Mouse (Mus musculus) embryo, embryonic 11 days (tissue): ENCODE measurements around the gene Acvr2a.

ENCODE experiments used
- DNase-seq: peaks from one replicate; pipeline ENCODE4 v3.0.0-alpha.2; 2015

Gene Acvr2a

GRCm38 (mm10) chr2:48885945-48886344, 72.0 kb downstream of the Acvr2a start:
- DNase-seq: peak; percentile 86

DNA sequence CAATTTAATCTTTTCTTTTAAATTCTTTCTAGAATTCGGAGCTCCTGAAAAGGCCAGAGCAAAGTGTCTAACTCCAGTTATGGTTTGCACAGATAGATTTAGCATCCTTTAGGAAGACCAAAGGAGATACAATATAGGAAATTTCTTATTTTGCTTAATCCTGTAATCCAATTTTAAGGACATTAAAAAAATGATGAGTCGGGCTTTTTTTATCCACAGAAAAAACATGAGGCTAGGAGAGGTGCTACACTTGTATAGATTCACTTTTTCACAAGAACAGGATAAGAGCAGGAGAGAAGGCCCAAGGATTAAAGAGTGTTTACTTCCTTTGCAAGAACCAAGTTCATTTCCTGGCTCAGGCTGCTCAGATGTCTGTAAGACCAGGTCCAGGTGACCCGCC, 81.3 kb downstream of the Acvr2a start:
- DNase-seq: no peak

GRCm38 (mm10) chr2:48908866-48909265, 95.0 kb downstream of the Acvr2a start:
- DNase-seq: peak; percentile 23

DNA sequence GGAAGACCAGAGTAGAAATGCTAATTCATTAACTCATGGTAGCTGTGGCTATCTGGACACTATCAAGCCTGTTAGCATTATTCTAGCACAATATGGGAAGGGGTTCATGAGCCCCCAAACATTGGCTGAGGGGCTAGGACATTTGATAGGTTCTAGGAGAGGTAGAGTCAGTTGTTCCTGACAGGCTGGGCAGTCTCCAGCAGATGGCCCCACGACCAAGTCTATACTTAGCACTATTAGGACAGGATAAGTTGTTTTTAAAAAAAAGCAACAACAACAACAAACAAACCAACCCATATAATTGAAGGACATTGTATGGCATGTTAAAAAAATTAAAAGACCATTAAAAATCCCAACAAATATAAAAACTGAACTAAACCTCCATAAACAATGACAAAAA, 100.3 kb downstream of the Acvr2a start:
- DNase-seq: no peak

DNA sequence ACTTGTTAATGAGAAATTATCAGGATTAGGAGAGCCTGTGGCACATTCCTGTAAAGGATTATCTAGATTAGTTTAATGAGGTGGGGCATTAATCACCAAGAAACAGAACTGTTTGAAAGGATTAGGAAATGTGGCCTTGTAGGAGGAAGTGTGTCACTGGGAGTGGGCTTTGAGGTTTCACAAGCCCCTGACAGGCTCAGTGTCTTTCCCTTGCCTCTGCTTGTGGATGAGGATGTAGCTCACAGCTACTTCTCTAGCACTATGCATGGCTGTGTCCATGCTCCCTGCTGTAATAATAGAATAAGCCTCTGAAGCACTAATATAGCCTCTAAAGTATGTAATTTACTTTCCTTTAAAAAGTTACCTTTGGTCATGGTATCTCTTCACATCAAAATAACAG, 101.9 kb downstream of the Acvr2a start:
- no peak for DNase-seq

DNA sequence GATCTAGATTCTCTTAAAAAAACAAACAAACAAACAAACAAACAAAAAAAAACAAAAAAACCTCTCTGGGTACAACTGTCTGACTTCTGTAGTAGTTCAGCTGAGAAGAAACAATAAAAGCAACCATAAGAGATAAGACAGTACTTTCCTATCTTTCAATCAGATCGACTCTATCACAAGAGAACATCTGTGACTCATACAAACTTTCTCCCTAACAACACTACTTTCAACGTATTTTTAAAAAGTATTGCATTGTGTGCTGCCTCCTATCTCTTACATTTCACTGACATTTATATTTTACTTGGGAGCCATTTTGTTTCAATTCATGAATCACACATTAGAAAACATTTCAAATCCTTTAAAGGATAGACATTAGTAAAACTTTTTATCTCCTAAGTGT, 121.1 kb downstream of the Acvr2a start:
- DNase-seq: no peak

- DNase-seq: peak; percentile 13
Observed at GRCm38 (mm10) chr2:48947761-48948160, 133.9 kb downstream of the Acvr2a start.

DNA sequence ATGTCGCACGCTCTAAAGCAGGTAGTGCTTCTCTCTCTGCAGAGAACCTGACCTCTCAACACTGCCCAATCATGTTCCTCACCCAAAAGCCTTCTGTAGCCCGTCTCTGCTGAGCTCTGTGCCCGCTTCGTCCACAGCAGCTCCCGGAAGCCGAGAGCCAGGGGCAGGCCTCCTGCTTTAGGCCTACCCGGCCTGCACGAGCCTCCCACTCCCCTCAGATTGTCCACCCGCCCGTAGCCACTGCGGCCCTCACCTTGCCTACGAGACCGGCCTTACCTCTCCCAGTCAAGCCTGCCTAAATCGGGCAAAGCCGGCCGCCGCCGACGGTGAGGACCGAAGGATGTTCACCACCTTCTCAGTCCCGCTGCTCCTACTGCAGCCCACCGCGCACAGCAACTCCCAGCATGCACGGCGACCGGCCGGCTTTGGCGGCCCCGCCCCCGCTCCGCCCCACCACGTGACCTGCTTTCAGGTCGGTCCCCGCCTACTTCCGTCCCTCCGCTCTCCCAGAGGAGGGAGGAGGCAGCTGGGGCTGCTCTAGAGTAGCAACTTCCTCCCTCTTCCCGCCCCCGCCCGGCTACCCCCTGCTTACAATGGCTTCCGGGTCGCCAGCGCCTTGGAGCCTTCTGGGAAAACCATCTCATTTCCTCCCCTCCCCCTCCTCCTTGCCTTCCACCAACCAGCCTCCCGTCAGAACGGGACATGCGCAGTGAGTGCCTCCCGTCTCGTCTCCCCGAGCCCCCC, 135.1 kb downstream of the Acvr2a start, which contains the start of gene Mbd5:
Mbd5 (plus strand) TSS at position 668 of the 744 bp plus-strand sequence.
- DNase-seq: peak; percentile 98

DNA sequence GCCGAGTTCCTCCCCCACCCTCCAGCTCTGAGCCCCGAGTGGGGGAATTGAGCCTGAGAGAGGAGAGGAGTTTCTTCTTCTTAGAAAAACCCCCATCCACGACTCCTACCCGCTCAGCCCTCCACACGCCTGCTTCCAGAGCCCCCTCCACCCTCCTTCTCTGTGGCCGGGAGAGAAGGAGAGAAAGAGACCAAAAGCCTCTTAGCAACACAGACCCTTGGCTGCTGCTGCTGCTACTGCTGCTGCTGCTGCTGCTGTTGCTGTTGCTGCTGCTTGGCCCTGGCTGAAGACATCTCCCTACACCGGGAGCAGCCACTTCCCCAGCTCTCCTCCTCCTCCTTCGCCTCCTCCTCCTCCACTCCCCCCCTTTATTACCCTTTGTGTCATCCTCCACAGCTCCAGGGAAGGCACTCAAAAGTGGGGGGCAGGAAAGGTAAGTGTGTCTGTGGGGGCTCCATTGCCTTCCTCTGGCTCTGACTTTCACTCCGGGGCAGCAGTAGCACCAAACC, 135.9 kb downstream of the Acvr2a start:
- DNase-seq: peak; percentile 57

DNA sequence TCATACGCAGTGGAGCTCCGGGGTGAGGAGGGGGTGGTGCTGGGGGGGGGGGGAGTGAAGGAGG, 136.2 kb downstream of the Acvr2a start, which contains the start of gene Orc4:
Orc4 (minus strand) TSS at position 26 of the 64 bp plus-strand sequence.
- DNase-seq: no peak

- DNase-seq: peak; percentile 17
Observed at GRCm38 (mm10) chr2:48950316-48950880, 136.5 kb downstream of the Acvr2a start.
